Mouse (Mus musculus) limb, embryonic 15.5 days (tissue): ENCODE data around the gene Gtse1. TPM values are rescaled to one million over a fixed set of nuclear protein-coding genes. Genes with fewer than 3 reads are reported as not detected.
A peak's percentile ranks its signal among the peaks of the same experiment; 100 is the strongest.

Experiments
- ATAC-seq: fragments of 200-750 bp; cut with Nextera tagmentation; 2 replicates; pipeline ENCODE4 v1.8.0; 2017; ENCODE audit warnings: low read depth, moderate TSS enrichment; ENCODE audit not compliant: insufficient number of reproducible peaks, low FRiP score, low TSS enrichment
- H3K27ac ChIP-seq: fragments of 300-500 bp; sonication (generic); 2 replicates; pipeline ENCODE4 v1.5.1; 2015; ENCODE audit warnings: moderate library complexity, mild to moderate bottlenecking, inconsistent platforms
- H3K27me3 ChIP-seq: fragments of 300-500 bp; sonication (generic); 2 replicates; pipeline ENCODE4 v1.6.1; 2015; ENCODE audit warnings: inconsistent platforms
- H3K36me3 ChIP-seq: fragments of 300-500 bp; sonication (generic); 2 replicates; pipeline ENCODE4 v1.6.1; 2015; ENCODE audit warnings: inconsistent platforms
- H3K4me1 ChIP-seq: fragments of 300-500 bp; sonication (generic); 2 replicates; pipeline ENCODE4 v1.6.1; 2015; ENCODE audit warnings: inconsistent platforms
- H3K4me2 ChIP-seq: fragments of 300-500 bp; sonication (generic); 2 replicates; pipeline ENCODE4 v1.6.1; 2015; ENCODE audit warnings: mild to moderate bottlenecking, inconsistent platforms
- H3K4me3 ChIP-seq: fragments of 300-500 bp; sonication (generic); 2 replicates; pipeline ENCODE4 v1.5.1; 2015; ENCODE audit warnings: mild to moderate bottlenecking, inconsistent platforms
- H3K9ac ChIP-seq: fragments of 300-500 bp; sonication (generic); 2 replicates; pipeline ENCODE4 v1.6.1; 2015; ENCODE audit warnings: inconsistent platforms
- H3K9me3 ChIP-seq: fragments of 300-500 bp; sonication (generic); 2 replicates; pipeline ENCODE4 v1.6.1; 2016; ENCODE audit warnings: inconsistent platforms
- WGBS: fragments of 180-500 bp; shearing (Covaris S2); methylation state at CpG from one replicate; pipeline ENCODE4 v1.1.7; 2015; 5-methylcytosine and 5-hydroxymethylcytosine counted together
- polyA plus RNA-seq: library from polyadenylated mRNA; unstranded; fragments of >200 nt; fragmentation: Nextera tagmentation; extraction: Ambion mirVana; gene quantifications from 2 replicates; pipeline ENCODE4 v1.2.1, GENCODE M21; 2015

Gtse1 gene
- polyA plus RNA-seq, 1 experiment from 2014 or later, result 19.5 TPM

- H3K27ac ChIP-seq, result peak overlapping the region; percentile 67
- H3K9ac ChIP-seq, result no peak overlapping the region
- peaks cover 4% of the 10 kb centered on the region; the same call in 1 of the 2 replicates for H3K4me1 ChIP-seq
- WGBS, result 80% methylated on average over 7 of the region's 7 CpGs
- ATAC-seq, result no peak
- H3K4me3 ChIP-seq, result no peak overlapping the region
- no peaks in the 10 kb centered on the region for H3K27me3 ChIP-seq
- H3K4me2 ChIP-seq, result no peak overlapping the region
- H3K9me3 ChIP-seq, result no peaks in the 10 kb centered on the region
- no peaks in the 10 kb centered on the region for H3K36me3 ChIP-seq
Observed at GRCm38 (mm10) chr15:85908660-85909491, 49.3 kb downstream of the Gtse1 start.

GRCm38 (mm10) chr15:85909492-85909829, 49.9 kb downstream of the Gtse1 start:
- ATAC-seq, result no peak
- Histone ChIP-seq H3K27me3 (no peaks in the 10 kb centered on the region), H3K4me2 (no peak overlapping the region), H3K36me3 (no peaks in the 10 kb centered on the region), H3K9me3 (no peaks in the 10 kb centered on the region), H3K4me3 (no peak overlapping the region), H3K27ac (peak overlapping the region; percentile 67), H3K4me1 (peaks cover 4% of the 10 kb centered on the region; the same call in 1 of the 2 replicates), H3K9ac (no peak overlapping the region)
- 81% methylated on average over 3 of the region's 3 CpGs for WGBS

GRCm38 (mm10) chr15:85909931-85910330, 50.4 kb downstream of the Gtse1 start:
- H3K9ac ChIP-seq, result no peak overlapping the region
- peak overlapping the region; percentile 67 for H3K27ac ChIP-seq
- no peak for ATAC-seq
- 48% methylated on average over 10 of the region's 10 CpGs for WGBS
- no peaks in the 10 kb centered on the region for H3K27me3 ChIP-seq
- H3K36me3 ChIP-seq, result no peaks in the 10 kb centered on the region
- peaks cover 4% of the 10 kb centered on the region; the same call in 1 of the 2 replicates for H3K4me1 ChIP-seq
- H3K9me3 ChIP-seq, result no peaks in the 10 kb centered on the region
- no peak overlapping the region for H3K4me3 ChIP-seq
- H3K4me2 ChIP-seq, result no peak overlapping the region

GRCm38 (mm10) chr15:85913605-85914004, 54.1 kb downstream of the Gtse1 start:
- Histone ChIP-seq H3K4me2 (no peak overlapping the region), H3K36me3 (no peaks in the 10 kb centered on the region), H3K4me1 (peaks cover 4% of the 10 kb centered on the region; the same call in 1 of the 2 replicates), H3K27ac (no peak overlapping the region), H3K9ac (no peak overlapping the region), H3K9me3 (no peaks in the 10 kb centered on the region), H3K4me3 (no peak overlapping the region), H3K27me3 (no peaks in the 10 kb centered on the region)
- ATAC-seq, result no peak
- 24% methylated on average over 2 of the region's 2 CpGs for WGBS

- 65% methylated on average over 8 of the region's 8 CpGs for WGBS
Observed at GRCm38 (mm10) chr15:85919191-85919891, 59.8 kb downstream of the Gtse1 start.

GRCm38 (mm10) chr15:85919892-85920248, 60.3 kb downstream of the Gtse1 start:
- WGBS, result 81% methylated on average over 8 of the region's 8 CpGs
- Histone ChIP-seq H3K4me2 (no peak overlapping the region), H3K4me3 (no peak overlapping the region), H3K9me3 (no peaks in the 10 kb centered on the region), H3K27me3 (no peaks in the 10 kb centered on the region), H3K27ac (no peak overlapping the region), H3K9ac (no peak overlapping the region), H3K4me1 (no peaks in the 10 kb centered on the region), H3K36me3 (no peaks in the 10 kb centered on the region)
- ATAC-seq, result no peak

More at GRCm38 (mm10) chr15:85919191-85919891, 59.8 kb downstream of the Gtse1 start:
- Histone ChIP-seq H3K36me3 (no peaks in the 10 kb centered on the region), H3K4me1 (no peaks in the 10 kb centered on the region), H3K27ac (no peak overlapping the region), H3K4me3 (no peak overlapping the region), H3K9me3 (no peaks in the 10 kb centered on the region), H3K9ac (no peak overlapping the region), H3K4me2 (no peak overlapping the region), H3K27me3 (no peaks in the 10 kb centered on the region)
- no peak for ATAC-seq

GRCm38 (mm10) chr15:85921855-85922254, 62.3 kb downstream of the Gtse1 start:
- Histone ChIP-seq H3K27ac (no peak overlapping the region), H3K27me3 (no peaks in the 10 kb centered on the region), H3K9ac (no peak overlapping the region), H3K36me3 (peaks cover 3% of the 10 kb centered on the region; the same call in 1 of the 2 replicates), H3K4me2 (no peak overlapping the region), H3K9me3 (no peaks in the 10 kb centered on the region), H3K4me3 (no peak overlapping the region), H3K4me1 (no peaks in the 10 kb centered on the region)
- ATAC-seq, result no peak
- 89% methylated on average over 11 of the region's 11 CpGs for WGBS

Other genes starting within 250 kb of the Gtse1 start
- gene Ppara, start 124.8 kb upstream of the Gtse1 start, polyA plus RNA-seq, result 1.7 and 4.8 TPM in 2 replicates
- gene Cdpf1, start 48.0 kb upstream of the Gtse1 start, polyA plus RNA-seq, result 32.0 and 34.6 TPM in 2 replicates
- 0.14 and 0.24 TPM in 2 replicates for gene Pkdrej, start 38.0 kb upstream of the Gtse1 start, polyA plus RNA-seq
- gene Ttc38, start 27.4 kb upstream of the Gtse1 start, polyA plus RNA-seq, result 8.0 TPM in 2 replicates
- gene Trmu, start 19.6 kb downstream of the Gtse1 start, polyA plus RNA-seq, result 49.1 and 51.3 TPM in 2 replicates
- gene Celsr1, start 174.0 kb downstream of the Gtse1 start, polyA plus RNA-seq, result 2.7 and 3.6 TPM in 2 replicates
- gene Gramd4, start 197.9 kb downstream of the Gtse1 start, polyA plus RNA-seq, result 15.6 and 22.0 TPM in 2 replicates